Mouse (Mus musculus): ENCODE data around the gene Rhbdf2.

The Rhbdf2 gene

GRCm38 (mm10) chr11:116642681-116643578 is 16.1 kb upstream of the Rhbdf2 start:
- DNase-seq, result peak; percentile 96 to 97

DNA sequence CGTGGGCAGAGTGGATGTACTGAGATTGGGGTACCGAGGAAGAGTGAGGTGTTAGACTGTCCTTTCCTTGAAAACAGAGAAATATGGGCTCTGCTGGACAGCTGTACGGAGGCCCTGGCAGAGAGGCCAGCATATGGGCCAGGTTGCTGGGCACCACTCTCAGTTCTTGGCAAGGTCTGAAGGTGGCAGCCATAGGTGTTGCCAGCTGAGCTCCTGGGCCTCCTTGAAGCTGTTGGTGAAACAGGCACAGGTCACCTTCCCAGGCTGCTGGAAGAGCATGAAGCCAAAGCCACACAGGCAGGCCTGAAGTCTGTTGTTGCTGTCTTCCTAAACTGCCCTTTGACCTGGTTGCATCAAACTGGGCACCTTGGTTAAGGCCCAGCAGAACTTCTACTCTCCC is 14.9 kb upstream of the Rhbdf2 start:
- peak; percentile 63 to 70 for DNase-seq

GRCm38 (mm10) chr11:116641168-116641567 is 14.3 kb upstream of the Rhbdf2 start:
- DNase-seq, result peak; percentile 73 to 83

GRCm38 (mm10) chr11:116636607-116637006 is 9.8 kb upstream of the Rhbdf2 start:
- peak; percentile 53 to 64 for DNase-seq

DNA sequence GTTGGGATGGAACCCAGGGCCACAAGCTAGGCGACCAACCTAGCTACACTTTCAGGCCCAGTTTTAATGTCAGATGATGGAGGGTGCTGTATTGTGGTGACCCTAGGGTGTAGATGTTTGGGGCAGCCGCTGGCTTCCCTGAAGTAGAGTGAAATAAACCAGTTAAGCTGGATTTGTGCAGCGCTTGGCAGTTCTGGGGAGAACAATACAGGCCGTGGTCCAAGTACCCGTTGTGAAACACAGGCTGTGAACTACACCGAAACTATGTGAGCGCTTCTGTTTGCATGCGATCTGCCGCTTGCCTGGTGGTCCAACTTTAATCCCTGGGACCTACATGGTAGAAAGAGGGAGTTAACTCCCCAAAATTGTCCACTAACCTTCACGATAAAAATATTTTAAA is 6.1 kb upstream of the Rhbdf2 start:
- no peak for DNase-seq

GRCm38 (mm10) chr11:116630171-116630965 is 3.5 kb upstream of the Rhbdf2 start:
- DNase-seq, result no peak

GRCm38 (mm10) chr11:116629472-116629871 is 2.7 kb upstream of the Rhbdf2 start:
- no peak for DNase-seq

DNA sequence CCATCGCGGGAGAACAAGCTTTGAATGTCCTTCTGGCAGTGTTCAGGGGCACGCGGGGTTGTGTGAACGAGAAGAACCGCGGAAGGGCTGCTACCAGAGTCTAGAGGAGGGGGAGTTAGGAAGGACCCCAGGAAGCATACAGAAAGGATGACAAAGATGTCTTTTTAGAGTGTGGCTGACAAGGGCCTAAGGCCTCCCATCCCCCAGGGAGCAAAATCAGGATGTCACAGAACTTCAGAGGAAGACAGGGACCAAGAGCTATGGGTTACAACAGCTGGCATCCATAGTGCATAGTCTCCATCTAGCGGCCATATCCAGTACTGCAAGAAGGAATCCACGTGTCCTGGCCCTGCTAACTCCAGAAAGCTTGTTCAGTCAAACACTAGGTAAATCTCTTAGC is 1.9 kb upstream of the Rhbdf2 start:
- peak; percentile 94 to 97 for DNase-seq

- DNase-seq, result peak; percentile 71 to 78
Observed at GRCm38 (mm10) chr11:116627072-116628020, 527 bp upstream of the Rhbdf2 start.

- DNase-seq, result peak; percentile 70 to 83
Observed at GRCm38 (mm10) chr11:116625081-116626000, 1.5 kb downstream of the Rhbdf2 start.

- peak; percentile 69 to 73 for DNase-seq
Observed at GRCm38 (mm10) chr11:116624131-116624832, 2.5 kb downstream of the Rhbdf2 start.

GRCm38 (mm10) chr11:116623281-116624124 is 3.3 kb downstream of the Rhbdf2 start:
- DNase-seq, result peak in 1 of 2 experiments; percentile 35

- peak; percentile 88 to 94 for DNase-seq
Observed at GRCm38 (mm10) chr11:116621258-116621704, 5.5 kb downstream of the Rhbdf2 start.

DNA sequence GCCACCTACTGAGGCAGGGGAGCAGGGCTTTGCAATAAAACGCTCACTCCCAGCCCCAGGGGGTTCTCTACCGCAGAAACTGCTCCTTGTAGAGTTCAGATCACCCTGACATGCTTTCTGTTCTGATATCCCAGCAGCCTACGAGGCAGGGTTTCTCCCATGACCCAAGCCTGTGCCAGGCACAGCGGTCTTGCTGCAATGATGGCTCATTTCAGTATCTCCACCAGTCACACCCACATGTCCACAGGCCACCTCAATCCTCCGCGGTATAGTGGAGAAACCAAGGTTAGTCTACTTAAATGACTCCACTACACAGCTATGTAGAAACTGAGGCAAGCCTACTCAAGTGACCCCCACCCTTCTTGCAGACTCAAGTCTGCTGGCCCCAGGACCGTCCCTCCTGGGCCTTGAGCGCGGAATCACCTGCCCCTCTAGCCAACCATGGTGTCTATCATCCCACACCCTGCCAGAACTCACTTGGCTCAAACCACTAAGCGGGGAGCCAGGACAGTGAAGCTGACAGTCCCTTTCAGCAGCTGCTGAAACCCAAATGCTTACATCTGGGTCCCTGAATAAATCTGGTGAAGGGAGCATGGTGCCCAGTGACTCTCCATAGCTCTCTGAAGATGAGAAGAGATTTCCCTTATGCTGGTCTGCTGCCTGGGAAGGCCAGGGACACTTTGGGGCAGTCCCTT is 6.1 kb downstream of the Rhbdf2 start:
- DNase-seq, result peak in 1 of 2 experiments; percentile 79

DNA sequence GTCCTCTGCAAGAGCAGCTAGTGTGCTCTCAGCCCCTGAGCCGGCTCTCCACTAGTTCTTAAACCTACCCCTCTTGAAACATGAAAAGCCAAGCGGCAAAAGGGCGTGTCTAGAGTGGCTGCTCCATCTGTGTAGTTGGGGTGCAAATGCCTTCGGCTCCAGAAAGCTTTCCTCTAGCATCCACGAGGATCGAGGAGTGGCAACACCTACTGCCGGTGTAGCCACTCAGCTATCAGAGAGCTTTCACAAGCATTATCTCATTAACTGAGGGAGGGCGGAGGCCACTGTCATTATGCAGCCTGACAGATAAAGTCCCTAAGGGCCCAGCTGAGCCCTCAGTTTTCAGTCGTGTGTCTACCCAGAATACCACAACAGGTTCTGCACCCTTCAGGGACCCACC is 6.7 kb downstream of the Rhbdf2 start:
- DNase-seq, result peak in 1 of 2 experiments; percentile 47

DNA sequence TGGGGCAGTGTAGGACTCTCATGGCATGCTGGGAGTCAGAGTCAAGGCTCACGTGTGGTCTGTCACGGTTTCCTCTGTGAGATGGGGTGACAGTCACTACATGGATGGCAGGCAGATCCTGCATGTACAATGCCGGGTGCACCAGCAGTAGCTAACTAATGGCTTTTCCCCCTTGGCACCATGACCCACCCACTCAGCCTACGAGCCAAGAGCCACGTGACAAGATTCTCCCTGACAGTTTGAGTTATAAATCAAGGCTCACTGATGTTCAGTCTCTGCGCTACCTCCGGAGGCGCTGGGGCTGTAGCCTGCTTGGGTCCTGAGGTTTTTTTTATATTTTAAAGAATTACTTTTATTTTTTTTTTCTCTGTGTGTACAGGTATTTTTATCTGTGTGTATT is 7.3 kb downstream of the Rhbdf2 start:
- peak in 1 of 2 experiments; percentile 69 for DNase-seq

GRCm38 (mm10) chr11:116619156-116619555 is 7.7 kb downstream of the Rhbdf2 start:
- peak; percentile 83 to 87 for DNase-seq

GRCm38 (mm10) chr11:116618666-116619065 is 8.2 kb downstream of the Rhbdf2 start:
- DNase-seq, result peak in 1 of 2 experiments; percentile 21

GRCm38 (mm10) chr11:116617641-116618040 is 9.2 kb downstream of the Rhbdf2 start:
- DNase-seq, result peak; percentile 67 to 78
